Mouse (Mus musculus): ENCODE results near the gene Ranbp17. TPM values are rescaled to one million over a fixed set of nuclear protein-coding genes. Genes with fewer than 3 reads are reported as not detected.

Gene Ranbp17
- polyA plus RNA-seq, 1 experiment from 2014 or later: 12.3 TPM

- no peaks in the 10 kb centered on the region for H3K27me3 ChIP-seq (ENCODE audit: low read depth, poor library complexity, severe bottlenecking)
- H3K36me3 ChIP-seq: no peaks in the 10 kb centered on the region
- peaks cover under 1% of the 10 kb centered on the region; the same call in 1 of the 2 replicates for H3K4me1 ChIP-seq
- 87% methylated on average over 7 of the region's 7 CpGs for WGBS
- DNase-seq (ENCODE audit: low spot score): no peak
- H3K27ac ChIP-seq (replicated peaks): no peak overlapping the region
- H3K9me3 ChIP-seq (replicated peaks): no peaks in the 10 kb centered on the region
- H3K4me3 ChIP-seq: no peak overlapping the region
Measured at GRCm38 (mm10) chr11:33220763-33221162, 292.8 kb downstream of the Ranbp17 start.

GRCm38 (mm10) chr11:33217384-33218079, 296.0 kb downstream of the Ranbp17 start:
- 89% methylated on average over 8 of the region's 8 CpGs for WGBS
- Histone ChIP-seq H3K27me3 (ENCODE audit: low read depth, poor library complexity, severe bottlenecking) (no peaks in the 10 kb centered on the region), H3K9me3 (replicated peaks) (no peaks in the 10 kb centered on the region), H3K27ac (replicated peaks) (no peak overlapping the region), H3K4me3 (no peak overlapping the region), H3K36me3 (no peaks in the 10 kb centered on the region), H3K4me1 (no peaks in the 10 kb centered on the region; the same call in 1 of the 2 replicates)
- no peak for DNase-seq (ENCODE audit: low spot score)

DNA sequence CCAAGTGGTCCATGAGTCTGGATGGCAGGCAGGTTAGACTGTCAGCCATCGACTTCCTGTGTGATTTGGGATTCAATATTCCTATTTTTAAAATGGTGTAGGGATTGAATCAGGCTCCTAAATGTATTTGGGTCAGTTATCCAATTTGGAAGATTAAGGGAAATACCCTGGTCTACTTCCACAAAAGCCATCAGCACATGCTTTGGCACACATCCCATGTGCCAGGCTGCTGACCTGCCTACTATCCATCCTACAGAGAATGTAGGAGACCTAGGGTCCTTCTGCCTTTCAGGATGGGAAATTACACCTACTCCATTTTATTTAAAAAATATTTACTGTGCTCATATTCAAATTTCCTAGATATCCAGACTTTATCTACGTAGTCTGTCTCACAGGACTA, 306.1 kb downstream of the Ranbp17 start:
- H3K9me3 ChIP-seq (replicated peaks): no peaks in the 10 kb centered on the region
- DNase-seq (ENCODE audit: low spot score): no peak
- WGBS: 88% methylated on average over 2 of the region's 2 CpGs

DNA sequence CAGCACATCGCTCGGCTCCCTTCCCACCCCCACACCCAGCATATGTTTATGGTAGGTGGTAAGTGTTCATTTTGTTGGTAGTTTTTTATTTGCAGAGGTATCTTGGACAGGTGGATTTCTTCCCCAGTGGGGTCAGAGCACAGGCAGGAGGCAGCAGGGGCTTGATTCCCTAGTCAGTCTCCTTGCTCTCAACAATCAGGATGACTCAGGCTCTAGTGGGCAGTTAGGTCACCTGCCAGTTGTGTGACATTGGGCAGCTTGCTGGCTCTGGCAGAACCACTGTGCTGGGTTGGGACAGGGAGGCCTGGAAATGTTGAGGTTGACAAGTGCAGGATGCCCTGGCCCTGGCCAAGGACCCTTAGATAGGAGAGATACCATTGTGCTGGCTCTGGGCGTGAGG, 308.6 kb downstream of the Ranbp17 start:
- DNase-seq (ENCODE audit: low spot score): peak; percentile 41
- H3K4me3 ChIP-seq: peak overlapping the region; percentile 2; the same call in 1 of the 2 replicates
- no peak overlapping the region for H3K27ac ChIP-seq (replicated peaks)
- H3K9me3 ChIP-seq (replicated peaks): no peaks in the 10 kb centered on the region
- no peaks in the 10 kb centered on the region for H3K36me3 ChIP-seq
- H3K27me3 ChIP-seq (ENCODE audit: low read depth, poor library complexity, severe bottlenecking): peaks cover 89% of the 10 kb centered on the region
- H3K4me1 ChIP-seq: peaks cover 51% of the 10 kb centered on the region
- 5% methylated on average over 3 of the region's 3 CpGs for WGBS

More for the DNA sequence above, 306.1 kb downstream of the Ranbp17 start:
- H3K36me3 ChIP-seq: no peaks in the 10 kb centered on the region
- peaks cover 33% of the 10 kb centered on the region for H3K4me1 ChIP-seq
- H3K27me3 ChIP-seq (ENCODE audit: low read depth, poor library complexity, severe bottlenecking): peaks cover 64% of the 10 kb centered on the region
- H3K27ac ChIP-seq (replicated peaks): no peak overlapping the region
- no peak overlapping the region for H3K4me3 ChIP-seq

- H3K4me1 ChIP-seq: peaks cover 54% of the 10 kb centered on the region
- DNase-seq (ENCODE audit: low spot score): peak; percentile 50
- H3K4me3 ChIP-seq: peak overlapping the region; percentile 55
- H3K36me3 ChIP-seq: no peaks in the 10 kb centered on the region
- H3K27me3 ChIP-seq (ENCODE audit: low read depth, poor library complexity, severe bottlenecking): peaks cover 95% of the 10 kb centered on the region
- under 1% methylated on average over 18 of the region's 18 CpGs for WGBS
- no peak overlapping the region; the same call in 1 of the 2 replicates for H3K27ac ChIP-seq (replicated peaks)
- no peaks in the 10 kb centered on the region for H3K9me3 ChIP-seq (replicated peaks)
Measured at GRCm38 (mm10) chr11:33204329-33204705, 309.2 kb downstream of the Ranbp17 start.

- H3K4me3 ChIP-seq: peak within 1 kb of the TSS; percentile 55
- H3K27ac ChIP-seq (replicated peaks): no peak within 1 kb of the TSS; the same call in 1 of the 2 replicates
- WGBS: under 1% methylated on average over 81 of the region's 81 CpGs
- DNase-seq (ENCODE audit: low spot score): peak; percentile 78
- peaks cover 100% of the 10 kb centered on the region for H3K27me3 ChIP-seq (ENCODE audit: low read depth, poor library complexity, severe bottlenecking)
- peaks cover 59% of the 10 kb centered on the region for H3K4me1 ChIP-seq
- H3K36me3 ChIP-seq: no peaks in the 10 kb centered on the region
- no peaks in the 10 kb centered on the region for H3K9me3 ChIP-seq (replicated peaks)
Measured at GRCm38 (mm10) chr11:33203383-33204328, 309.9 kb downstream of the Ranbp17 start, which contains the start of gene Tlx3. TSS of gene Tlx3 (minus strand) at chr11:33203589.

- 0 out of 2 replicates have a peak, but pooled peaks cover 1% of the 10 kb centered on the region for H3K9me3 ChIP-seq (replicated peaks)
- no peak for DNase-seq (ENCODE audit: low spot score)
- H3K27ac ChIP-seq (replicated peaks): no peak overlapping the region; the same call in 1 of the 2 replicates
- no peaks in the 10 kb centered on the region for H3K36me3 ChIP-seq
- H3K4me3 ChIP-seq: peak overlapping the region; percentile 55
- WGBS: under 1% methylated on average over 47 of the region's 47 CpGs
- peaks cover 100% of the 10 kb centered on the region for H3K27me3 ChIP-seq (ENCODE audit: low read depth, poor library complexity, severe bottlenecking)
- H3K4me1 ChIP-seq: peaks cover 59% of the 10 kb centered on the region
Measured at GRCm38 (mm10) chr11:33202972-33203371, 310.6 kb downstream of the Ranbp17 start.

DNA sequence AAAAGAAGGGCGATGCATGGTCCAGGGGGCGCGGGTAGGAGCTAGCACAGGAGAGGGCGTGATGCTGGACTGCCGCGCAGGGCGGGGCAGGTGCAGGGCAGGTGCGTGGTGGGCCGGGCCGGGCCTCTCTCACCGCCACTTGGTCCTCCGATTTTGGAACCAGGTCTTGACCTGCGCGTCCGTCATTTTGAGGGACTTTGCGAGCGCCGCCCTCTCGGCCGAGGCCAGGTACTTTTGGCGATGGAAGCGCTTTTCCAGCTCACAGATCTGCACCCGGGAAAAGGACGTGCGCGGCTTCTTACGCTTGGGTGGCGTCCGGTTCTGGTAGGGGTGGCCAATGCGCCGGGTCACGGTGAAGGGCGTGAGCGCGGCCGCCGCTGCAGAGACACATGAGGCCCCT, 311.2 kb downstream of the Ranbp17 start:
- Histone ChIP-seq H3K9me3 (replicated peaks) (peaks cover 8% of the 10 kb centered on the region), H3K27ac (replicated peaks) (no peak overlapping the region; the same call in 1 of the 2 replicates), H3K27me3 (ENCODE audit: low read depth, poor library complexity, severe bottlenecking) (peaks cover 100% of the 10 kb centered on the region), H3K4me3 (peak overlapping the region; percentile 55), H3K36me3 (no peaks in the 10 kb centered on the region), H3K4me1 (peaks cover 59% of the 10 kb centered on the region)
- under 1% methylated on average over 37 of the region's 37 CpGs for WGBS
- peak; percentile 51 for DNase-seq (ENCODE audit: low spot score)

DNA sequence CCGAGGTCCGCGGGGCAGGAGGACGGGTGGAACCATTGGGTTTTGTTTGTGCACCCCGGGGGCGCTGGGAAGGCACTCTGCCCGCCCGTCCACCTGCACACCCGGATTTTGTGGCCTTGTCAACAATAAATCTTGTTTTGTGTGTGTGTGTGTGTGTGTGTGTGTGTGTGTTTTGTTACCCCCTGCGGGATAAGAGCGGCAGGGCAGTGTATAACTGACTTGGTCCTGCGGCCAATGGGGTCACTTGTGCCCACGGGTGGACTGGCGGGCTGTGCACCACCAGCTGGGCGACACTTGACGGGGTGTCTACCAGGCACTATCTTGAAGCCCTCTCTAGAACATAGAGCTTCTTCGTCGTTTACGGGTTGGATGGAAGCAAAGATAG, 311.9 kb downstream of the Ranbp17 start:
- Histone ChIP-seq H3K9me3 (replicated peaks) (peaks cover 13% of the 10 kb centered on the region), H3K36me3 (no peaks in the 10 kb centered on the region), H3K4me1 (peaks cover 62% of the 10 kb centered on the region), H3K4me3 (peak overlapping the region; percentile 55), H3K27me3 (ENCODE audit: low read depth, poor library complexity, severe bottlenecking) (peaks cover 100% of the 10 kb centered on the region), H3K27ac (replicated peaks) (0 out of 2 replicates have a peak overlapping the region, but pooled peaks have one; percentile 42)
- 2% methylated on average over 19 of the region's 19 CpGs for WGBS
- DNase-seq (ENCODE audit: low spot score): no peak

DNA sequence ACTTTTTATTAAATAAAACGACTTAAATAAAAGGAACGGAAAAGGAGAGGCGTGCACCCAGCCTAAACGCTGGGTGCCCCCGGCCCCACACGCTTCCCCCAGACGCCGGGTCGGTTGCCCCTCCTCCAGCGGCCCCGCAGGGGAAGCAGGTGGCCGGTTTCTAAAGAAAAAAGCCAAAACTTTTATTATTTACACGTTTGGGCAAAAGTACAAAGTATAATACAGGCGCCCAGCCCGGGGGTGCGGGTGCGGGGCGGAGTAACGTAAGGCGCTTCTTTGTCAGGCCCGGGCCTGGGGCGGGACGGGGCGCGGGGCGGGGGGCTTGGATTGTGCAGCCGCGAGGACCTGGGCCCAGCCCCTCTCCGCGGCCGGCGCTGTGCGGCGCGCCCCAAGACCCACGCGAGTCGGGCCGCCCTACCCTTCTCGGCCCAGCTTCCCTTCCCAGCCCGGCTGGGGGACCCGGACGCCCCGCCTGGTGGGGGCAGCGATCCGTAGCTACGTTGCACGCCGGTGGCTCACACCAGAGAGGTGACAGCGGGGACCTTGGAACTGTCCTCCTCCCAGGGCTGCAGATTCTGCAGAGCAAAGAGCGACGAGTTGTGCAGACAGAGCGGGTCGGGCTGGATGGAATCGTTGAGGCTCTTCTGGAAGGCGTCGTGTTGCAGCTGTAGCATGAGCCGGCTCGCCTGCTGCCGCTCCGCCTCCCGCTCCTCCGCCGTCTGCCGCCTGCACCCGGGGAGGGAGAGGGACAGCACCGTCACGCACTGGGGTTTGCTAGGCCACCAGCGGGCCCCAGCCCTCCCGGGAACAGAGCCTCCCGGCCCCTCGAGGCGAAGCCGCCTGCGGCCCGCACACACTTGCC, 312.6 kb downstream of the Ranbp17 start:
- peaks cover 100% of the 10 kb centered on the region for H3K27me3 ChIP-seq (ENCODE audit: low read depth, poor library complexity, severe bottlenecking)
- peak overlapping the region; percentile 68; the same call in 1 of the 2 replicates for H3K27ac ChIP-seq (replicated peaks)
- 0% methylated on average over 76 of the region's 76 CpGs for WGBS
- H3K36me3 ChIP-seq: no peaks in the 10 kb centered on the region
- peaks cover 65% of the 10 kb centered on the region for H3K4me1 ChIP-seq
- peak; percentile 80 for DNase-seq (ENCODE audit: low spot score)
- H3K9me3 ChIP-seq (replicated peaks): peaks cover 13% of the 10 kb centered on the region
- H3K4me3 ChIP-seq: peak overlapping the region; percentile 55

DNA sequence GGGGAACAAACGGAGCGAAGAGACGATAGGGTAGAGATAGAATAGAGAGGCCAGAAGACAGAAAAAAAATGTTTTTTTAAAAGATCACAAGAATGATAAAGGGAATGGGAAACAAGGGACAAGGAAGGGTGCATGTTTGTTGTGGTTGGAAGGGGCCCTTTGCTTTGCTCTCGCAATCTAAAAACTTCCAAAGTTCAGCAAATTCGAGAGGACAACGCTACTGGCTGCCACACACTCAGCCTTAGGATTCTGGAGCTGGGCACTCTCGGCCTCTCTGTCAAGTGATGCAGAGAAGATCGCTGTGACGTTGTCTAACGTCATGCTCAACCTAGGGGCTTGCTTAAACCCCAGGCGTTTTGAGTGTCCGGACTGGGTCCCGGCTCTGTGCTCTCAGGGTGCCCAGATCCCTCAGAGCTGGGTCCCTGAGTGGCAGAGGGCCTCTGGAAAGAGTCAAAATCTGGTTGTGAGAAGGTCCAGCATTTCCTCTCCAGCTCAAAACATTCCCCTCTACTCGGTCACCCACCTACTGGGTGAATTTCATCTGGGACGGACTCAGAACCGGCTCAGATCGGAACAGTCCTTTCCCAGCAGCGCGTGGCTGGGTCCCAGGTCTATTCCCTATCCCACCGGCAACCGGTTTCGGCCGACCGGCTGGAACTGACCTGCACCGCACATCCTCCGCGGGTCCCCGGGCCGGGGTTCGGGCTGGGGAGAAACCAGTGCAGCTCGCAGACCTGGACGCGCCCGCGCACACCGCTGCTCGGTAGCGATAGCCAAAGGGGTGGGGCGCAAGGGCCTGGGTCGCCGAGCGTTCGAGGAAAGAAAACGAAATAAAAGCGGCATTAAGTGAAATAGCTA, 313.4 kb downstream of the Ranbp17 start:
- WGBS: 1% methylated on average over 45 of the region's 45 CpGs
- peak; percentile 65 for DNase-seq (ENCODE audit: low spot score)
- Histone ChIP-seq H3K4me3 (peak overlapping the region; percentile 55), H3K36me3 (no peaks in the 10 kb centered on the region), H3K4me1 (peaks cover 65% of the 10 kb centered on the region), H3K27ac (replicated peaks) (peak overlapping the region; percentile 33; the same call in 1 of the 2 replicates), H3K9me3 (replicated peaks) (peaks cover 13% of the 10 kb centered on the region), H3K27me3 (ENCODE audit: low read depth, poor library complexity, severe bottlenecking) (peaks cover 100% of the 10 kb centered on the region)
